Mouse (Mus musculus): ENCODE data around the gene Gm20388.
A peak's percentile ranks its signal among the peaks of the same experiment; 100 is the strongest.

The Gm20388 gene

DNA sequence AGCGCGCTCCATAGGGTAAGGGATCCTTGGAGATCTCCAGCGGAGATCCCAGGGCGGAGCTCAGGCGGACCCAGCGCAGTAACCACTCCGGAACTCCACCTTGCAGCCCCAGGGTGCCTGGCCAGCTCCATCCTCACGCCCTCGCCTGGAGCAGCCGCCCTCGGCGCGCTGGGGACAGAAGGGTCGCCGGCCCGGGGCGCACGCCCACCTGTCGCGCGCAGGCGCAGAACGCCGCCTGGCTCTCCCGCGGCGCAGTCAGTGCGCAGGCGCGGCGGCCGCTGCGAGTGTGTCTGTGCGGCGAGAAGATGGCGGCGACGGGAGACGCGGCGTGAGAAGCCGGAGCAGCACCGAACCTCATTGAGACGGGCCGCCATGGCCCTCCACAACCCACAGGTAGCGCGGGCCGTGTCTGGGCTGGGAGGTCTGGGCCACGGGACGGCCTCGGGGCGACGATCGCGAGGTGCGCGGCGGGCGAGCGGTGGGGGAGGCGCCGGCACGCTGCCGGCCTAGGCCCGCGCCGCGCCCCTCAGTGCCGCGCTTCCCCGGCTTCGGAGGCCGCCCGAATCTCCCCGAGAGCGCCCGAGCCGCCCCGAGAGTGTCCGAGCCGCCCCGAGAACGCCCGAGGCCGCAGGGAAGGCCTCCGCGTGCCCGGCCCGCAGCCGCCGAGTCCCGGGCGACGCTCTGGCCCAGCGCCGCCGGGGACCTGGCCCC is at the start of gene Gm20388:
Gene Gm20388 (plus strand): TSS at position 295 of the 711 bp plus-strand sequence.
- peak; percentile 93 to 94 for DNase-seq

DNA sequence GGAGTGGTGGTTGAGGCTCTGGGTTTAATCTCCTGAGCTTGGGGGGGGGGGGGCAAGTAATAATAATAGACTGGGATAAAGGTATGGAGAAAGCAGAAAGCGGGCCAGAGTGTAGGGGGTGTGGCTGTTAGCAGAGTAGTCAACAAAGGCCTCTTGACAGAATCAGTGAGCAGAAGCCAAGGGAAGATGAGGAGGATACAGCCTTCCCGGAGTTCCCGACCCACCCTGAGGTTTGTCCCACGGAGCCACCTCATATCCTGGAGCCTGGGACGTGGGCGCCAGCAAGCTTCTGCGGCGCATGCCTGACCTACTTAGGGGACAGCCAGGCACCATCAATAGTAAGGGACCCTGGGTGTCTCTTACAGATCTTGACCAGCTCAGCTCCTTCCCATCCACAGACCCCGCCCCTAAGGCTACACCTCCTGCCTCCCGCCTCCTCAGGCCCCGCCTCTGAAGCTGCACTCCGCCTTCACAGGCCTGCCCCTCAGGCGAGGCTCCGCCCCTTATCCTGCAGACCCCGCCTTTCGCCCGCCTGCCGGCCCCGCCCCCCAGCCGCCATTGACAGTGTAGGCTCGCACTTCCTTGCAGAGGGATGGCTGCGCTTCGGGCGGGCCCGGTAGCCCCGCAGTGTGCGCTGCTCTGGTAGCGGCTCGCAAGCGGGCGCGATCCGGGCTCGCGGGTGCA is 48.8 kb upstream of the Gm20388 start, which contains the start of gene Klhl36:
Gene Klhl36 (plus strand): TSS at position 561 of the 684 bp plus-strand sequence.
- DNase-seq: peak; percentile 99

GRCm38 (mm10) chr8:119862390-119862734 is 48.3 kb upstream of the Gm20388 start:
- no peak for DNase-seq

DNA sequence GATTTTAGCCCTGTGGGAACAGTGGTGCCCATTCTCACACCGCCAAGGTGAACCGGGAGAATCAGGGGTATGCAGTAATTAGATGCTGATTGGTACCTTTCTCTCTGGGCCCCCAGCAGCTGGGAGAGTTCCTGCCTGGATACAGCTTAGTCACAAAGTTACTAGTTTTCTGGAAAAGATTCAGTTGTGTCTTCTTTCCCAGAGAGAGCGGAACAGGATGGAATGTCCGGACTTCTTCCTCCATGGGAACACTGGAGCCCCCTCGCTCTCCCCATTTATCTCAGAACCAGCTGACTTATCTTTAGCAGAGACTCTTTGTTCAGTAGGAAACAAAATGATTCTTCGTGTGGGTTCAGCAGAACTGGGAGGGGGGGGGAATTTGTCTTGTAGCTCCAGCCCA is 47.9 kb upstream of the Gm20388 start:
- DNase-seq: no peak

DNA sequence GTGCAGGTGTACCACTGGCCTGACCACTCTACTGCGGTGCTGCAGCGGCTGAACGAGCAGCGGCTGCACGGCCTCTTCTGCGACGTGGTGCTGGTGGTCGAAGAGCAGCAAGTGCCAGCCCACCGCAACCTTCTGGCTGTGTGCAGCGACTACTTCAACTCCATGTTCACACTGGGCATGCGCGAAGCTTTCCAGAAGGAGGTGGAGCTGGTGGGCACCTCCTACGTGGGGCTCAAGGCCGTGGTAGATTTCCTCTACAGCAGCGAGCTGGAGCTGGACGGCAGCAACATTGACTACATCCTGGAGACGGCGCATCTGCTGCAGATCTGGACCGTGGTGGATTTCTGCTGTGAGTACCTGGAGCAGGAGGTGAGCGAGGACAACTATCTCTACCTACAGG is 41.0 kb upstream of the Gm20388 start:
- DNase-seq: no peak

DNA sequence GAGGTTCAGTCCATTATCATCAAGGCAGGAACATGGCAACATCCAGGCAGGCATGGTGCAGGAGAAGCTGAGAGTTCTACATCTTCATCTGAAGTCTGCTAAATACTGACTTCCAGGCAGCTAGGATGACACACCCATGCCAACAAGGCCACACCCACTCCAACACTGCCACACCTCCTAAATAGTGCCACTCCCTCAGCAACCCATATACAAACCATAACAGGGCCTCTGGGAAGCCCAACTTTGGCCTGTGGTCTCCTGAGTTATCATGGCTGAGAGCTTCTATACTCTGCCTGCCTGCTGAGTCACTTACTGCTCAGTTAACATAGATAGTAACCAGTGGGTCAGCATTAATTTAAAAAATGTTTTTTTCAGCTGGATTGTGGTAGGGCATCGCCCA is 37.5 kb upstream of the Gm20388 start:
- DNase-seq: no peak

DNA sequence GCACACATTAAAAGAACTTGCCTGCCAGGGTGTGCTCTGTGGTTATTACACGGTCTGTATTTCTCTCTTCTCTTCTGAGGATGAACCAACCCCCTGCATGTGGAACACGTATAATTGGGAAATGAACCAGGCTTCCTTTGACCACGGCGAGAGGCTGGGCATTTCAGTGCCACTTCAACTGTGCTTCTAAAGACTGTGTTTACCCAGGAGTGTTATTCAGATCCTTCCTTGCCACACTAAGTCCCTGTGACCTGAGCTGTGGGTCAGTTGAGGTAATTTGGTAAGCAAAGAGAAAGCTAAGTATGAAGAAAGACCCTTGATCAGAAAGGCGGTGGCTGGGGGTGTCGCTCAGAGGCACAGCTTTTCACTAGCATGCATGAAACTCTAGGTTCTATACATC is 29.3 kb upstream of the Gm20388 start:
- DNase-seq: no peak

GRCm38 (mm10) chr8:119881917-119882316 is 28.7 kb upstream of the Gm20388 start:
- DNase-seq: no peak

DNA sequence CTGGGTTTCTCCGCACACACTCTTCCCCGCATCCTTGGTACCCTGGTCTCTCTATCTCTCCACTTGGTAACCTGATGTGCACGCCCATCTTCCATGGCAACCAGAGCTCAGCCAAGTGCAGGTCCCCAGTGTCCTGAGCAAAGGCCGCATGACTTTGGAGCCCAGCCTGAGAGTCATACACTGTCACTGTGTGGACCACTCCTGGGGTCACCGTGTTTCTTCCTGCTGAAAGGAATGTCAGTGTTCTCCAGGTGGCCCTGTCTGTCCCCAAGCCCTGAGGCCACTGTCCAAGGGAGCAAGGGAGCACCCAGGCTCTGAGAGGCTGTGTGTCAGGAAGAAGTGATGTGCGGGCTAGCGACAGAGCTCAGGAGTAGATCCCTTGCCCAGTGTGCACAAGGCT is 27.4 kb upstream of the Gm20388 start:
- DNase-seq: no peak

DNA sequence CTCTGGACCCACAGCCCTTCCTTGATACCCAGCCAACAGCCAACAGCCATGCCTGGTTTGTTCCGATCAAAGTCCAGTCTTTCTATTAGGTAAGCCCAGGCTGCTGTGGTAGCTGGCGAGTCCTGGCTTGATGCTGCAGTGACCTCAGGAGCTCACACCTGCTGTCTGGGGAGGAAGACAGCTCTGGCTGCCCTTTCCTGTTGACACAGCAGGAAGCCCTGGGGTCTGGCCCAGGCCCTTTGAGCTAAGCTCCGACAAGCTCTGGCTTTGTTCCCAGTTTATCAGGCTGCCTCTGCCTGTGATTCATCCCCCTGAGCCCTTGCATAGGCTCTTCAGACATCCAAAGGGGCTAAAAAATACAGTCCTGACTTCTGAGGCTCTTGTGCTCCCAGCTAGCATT is 25.0 kb upstream of the Gm20388 start:
- no peak for DNase-seq

GRCm38 (mm10) chr8:119887130-119887529 is 23.5 kb upstream of the Gm20388 start:
- peak; percentile 34 to 42 for DNase-seq

- no peak for DNase-seq
Observed at GRCm38 (mm10) chr8:119888012-119888411, 22.6 kb upstream of the Gm20388 start.

GRCm38 (mm10) chr8:119897069-119897468 is 13.6 kb upstream of the Gm20388 start:
- no peak for DNase-seq

DNA sequence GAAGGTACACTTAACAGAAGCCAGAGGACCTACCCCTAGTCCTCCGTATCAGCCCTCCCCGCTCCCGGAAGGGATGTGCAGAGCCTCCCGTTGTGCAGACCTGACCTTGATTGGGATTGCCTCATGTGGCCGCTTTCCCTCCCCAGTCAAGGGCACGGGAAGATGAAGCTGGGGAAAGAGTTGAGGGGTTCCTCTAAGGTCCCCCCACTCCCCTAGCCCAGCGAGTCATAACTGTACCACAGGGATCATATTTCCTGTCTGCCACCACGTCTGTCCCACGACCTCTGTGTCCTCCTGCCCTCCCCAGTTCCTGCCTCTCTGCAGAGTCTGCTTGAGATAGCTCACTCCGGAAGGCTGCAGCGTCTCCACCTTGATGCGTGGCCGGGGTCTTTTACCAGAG is 12.7 kb upstream of the Gm20388 start:
- peak in 1 of 2 experiments; percentile 16 for DNase-seq

GRCm38 (mm10) chr8:119901349-119901748 is 9.3 kb upstream of the Gm20388 start:
- DNase-seq: no peak

- no peak for DNase-seq
Observed at GRCm38 (mm10) chr8:119901952-119902351, 8.7 kb upstream of the Gm20388 start.

- DNase-seq: no peak
Observed at GRCm38 (mm10) chr8:119904323-119904911, 6.2 kb upstream of the Gm20388 start.

GRCm38 (mm10) chr8:119909944-119910546 is 596 bp upstream of the Gm20388 start, which contains the start of gene Usp10:
TSS of gene Usp10 (plus strand) at chr8:119910360.
- DNase-seq: no peak

DNA sequence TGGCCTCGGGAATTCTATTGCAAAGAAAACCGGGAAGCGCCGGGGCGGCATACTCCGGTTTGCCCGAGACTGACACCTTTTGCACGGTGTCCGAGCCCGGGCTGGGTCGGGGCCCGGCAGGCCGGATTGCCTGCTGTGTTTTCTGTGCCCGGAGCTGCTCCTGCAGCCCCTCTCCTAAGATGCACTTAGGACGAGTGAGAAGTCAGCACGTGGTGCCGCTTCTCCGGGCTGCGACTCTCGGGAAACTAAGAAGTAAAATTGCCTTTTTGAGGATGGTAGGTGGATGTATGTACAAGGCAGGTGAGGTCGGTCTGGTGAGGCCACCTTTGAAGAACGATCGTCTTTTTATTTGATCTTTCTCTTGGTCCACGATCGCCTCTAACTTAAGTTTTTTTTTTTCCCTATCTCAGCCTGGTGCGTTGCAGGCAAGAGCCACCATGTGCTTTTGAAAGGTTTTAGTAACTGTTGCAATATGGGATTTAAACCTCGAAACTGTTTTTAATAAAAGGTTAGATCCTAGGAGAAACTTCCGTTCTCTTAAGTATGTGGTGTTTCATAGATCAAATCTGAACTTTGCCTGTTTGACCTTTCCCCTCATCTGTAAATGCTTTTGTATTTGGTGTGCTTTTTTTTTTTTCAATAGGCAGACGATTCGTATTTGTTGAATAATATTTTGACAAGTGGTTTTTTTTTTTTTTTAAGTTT is 769 bp downstream of the Gm20388 start:
- DNase-seq: no peak

DNA sequence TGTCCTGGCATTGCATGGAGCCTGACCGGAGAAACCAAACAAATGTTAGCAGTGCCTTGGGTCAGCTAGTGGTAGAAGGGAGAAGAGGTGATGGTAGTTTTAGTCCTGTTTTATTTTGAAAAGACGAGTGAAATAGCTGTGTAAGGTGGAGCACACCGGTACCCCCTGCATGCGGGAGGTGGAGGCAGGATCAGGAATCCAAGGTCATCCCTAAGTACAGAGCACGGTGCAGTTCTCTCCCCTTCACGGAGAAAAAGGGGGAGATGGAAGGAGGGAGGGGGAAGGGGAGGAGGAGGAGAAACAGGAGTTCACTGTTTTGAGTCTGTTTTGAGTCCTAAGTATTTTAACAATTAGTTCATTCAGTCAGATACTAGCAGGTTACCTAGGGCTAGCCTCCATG is 2.0 kb downstream of the Gm20388 start:
- no peak for DNase-seq

DNA sequence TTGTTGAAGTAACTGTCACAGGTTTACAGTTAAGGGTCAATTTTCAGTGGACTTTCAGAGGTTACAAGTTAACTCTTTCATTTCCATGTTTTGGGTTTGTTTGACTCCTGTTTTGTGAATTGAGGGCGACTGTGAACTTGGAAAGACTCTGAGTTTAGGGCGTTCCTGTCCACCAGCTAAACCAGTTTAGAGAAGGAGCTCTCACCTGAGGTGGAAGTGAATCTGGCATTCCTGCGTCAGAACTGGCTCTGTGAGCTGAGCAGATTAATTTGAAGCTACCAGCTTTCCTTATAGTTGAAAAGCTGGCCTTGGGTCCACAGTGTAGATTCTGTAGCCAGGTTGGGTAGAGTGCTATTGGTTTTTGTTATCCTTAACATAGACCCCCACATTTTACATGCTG is 2.5 kb downstream of the Gm20388 start:
- no peak for DNase-seq

- DNase-seq: no peak
Observed at GRCm38 (mm10) chr8:119914161-119914560, 3.5 kb downstream of the Gm20388 start.

DNA sequence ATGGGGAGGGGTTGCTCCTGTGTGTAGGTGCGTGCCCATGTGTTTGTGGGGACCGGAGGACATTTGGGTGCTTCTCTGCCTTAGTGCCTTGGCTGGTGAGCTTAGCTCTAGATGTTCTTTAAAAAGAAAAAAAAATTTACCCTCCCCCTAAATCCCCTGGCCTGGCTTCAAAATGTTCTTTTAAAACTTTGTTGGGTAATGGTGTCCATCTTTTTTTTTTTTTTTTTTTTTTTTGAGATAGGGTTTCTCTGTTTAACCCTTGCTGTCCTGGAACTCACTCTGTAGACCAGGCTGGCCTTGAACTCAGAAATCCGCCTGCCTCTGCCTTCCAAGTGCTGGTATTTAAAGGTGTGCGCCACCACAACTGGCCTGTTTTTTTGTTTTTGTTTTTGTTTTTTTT is 4.7 kb downstream of the Gm20388 start:
- DNase-seq: no peak

Data from B cell, adult 2 months (primary cell).